Mouse (Mus musculus): Measurements from ENCODE around the gene Utf1. TPM values are rescaled to one million over a fixed set of nuclear protein-coding genes. Genes with fewer than 3 reads are reported as not detected.

The Utf1 gene
- total RNA-seq (2021), result not detected
- long read RNA-seq, result 0 reads

DNA sequence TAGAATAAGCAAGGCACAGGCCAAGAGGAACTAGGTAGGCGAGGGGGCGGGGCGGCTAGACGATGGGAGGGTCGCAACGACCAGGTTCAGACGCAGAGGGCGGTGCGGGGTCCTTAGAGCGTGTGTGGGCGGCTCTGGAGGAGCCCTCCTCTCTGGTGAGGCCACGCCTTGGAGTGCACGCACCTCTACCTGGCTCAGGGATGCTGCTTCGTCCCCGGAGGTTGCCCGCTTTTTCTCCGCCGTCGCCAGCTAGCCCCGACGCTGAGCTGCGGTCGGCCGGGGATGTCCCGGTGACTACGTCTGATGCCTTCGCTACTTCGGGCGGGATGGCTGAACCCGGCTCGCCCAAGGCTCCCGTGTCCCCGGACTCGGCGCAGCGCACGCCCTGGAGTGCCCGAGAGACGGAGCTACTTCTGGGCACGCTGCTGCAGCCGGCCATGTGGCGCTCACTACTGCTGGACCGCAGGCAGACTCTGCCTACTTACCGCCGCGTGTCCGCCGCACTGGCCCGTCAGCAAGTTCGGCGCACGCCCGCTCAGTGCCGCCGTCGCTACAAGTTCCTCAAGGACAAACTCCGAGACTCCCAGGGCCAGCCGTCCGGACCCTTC is at the start of gene Utf1:
Gene Utf1 (plus strand): TSS at position 116 of the 608 bp plus-strand sequence.
- no peak for DNase-seq (ENCODE audit: low spot score in 2 of 2)

DNA sequence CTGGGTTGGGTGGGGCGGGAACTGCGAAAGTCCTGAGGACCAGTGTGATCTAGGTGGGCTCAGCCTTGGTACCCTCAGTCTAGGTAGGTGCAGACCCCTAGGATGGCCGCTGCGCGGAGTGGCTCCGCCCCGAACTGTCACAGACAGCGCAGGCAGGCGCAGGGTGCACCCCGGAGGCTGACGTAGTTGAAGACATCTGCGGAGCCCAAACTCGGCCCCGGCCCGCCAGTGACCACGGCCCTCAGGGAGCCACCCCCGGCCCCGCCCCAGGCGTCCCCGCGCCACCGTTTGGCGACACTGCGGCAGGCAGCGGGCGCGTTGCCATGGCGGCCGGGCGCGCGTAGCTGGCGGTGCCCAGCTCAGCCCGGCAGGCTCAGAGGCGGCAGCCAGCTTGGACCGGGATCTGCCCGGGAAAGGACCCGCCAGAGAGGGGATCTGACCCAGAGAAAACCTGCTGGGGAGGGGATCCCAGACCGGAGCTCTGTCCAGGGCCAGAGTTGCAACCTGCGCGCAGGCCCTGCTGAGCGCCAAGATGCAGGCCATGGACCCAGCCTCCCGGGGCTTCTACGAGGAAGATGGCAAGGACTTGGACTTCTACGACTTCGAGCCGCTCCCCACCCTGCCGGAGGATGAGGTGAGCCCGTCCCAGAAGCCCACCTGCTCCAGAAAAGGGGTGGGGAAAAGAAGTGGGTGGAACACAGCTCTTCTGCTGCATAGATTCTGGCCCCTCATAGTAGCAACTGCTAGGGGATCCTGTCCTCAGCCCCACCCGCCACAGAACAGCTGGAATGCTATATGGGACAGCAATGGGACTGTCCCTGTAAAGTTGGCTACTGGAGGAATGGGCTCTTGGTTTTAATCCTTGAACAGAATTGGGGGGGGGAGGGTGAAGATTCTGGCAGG is 48.7 kb upstream of the Utf1 start, which contains the start of gene Kndc1:
Gene Kndc1 (plus strand): TSS at position 42 of the 903 bp plus-strand sequence.
- peak; percentile 75 to 84 for DNase-seq (ENCODE audit: low spot score in 2 of 2)

DNA sequence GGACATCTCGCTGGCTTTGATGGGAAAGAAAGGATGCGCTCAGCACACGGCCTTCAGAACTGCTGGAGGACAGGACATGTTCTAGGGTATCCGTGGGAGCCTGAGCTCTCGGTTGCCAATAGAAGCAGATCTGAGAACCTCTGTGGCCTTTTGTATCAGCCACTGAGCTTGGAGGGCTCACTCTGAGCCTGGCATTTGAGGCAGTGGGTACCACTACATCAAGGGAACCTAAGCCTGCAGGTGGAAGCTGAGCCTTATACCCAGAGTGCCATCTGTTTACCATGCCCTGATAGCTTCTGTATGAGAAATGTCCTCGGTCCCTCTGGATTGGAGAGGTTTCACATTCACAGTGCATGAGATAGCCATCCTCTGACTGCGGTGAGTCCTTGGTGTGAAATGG is 47.3 kb upstream of the Utf1 start:
- DNase-seq (ENCODE audit: low spot score in 2 of 2), result no peak

DNA sequence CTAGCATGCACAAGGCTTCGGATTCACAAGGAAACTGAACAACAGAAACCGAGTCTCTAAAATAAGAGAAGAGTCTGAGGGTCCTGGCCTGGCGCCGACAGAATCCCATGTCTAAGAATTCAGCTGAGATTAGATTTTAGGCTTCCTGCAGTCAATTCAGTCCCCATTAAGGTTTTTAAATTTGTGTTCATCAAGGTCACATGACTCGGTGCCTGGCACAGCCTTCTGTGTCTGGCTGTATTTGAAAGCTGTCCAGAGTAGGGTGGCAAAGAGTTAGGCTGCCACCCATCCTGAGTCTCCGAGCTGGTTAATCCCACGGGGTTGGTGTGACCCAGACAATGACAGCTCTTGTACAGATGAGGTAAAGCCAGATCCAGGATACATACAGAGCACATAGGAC is 46.8 kb upstream of the Utf1 start:
- no peak for DNase-seq (ENCODE audit: low spot score in 2 of 2)

DNA sequence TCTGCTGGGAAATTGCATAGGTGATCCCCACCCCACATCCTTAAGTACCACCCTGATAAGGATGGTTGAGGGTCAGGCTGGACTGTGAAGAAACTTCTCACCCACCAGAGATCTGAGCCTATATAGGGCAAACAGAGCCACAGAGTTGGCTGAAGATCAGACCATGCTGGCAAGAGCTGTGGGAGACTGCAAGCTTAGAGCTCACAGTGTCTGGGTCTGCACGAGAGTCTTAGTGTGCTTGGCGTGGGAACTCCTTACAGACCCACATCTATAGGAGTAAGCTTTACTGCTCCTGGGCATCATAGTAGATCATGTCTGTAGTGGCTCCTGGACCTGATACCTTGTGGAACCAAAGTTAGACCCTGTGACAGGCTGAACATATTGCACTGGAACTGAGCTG is 45.0 kb upstream of the Utf1 start:
- no peak for DNase-seq (ENCODE audit: low spot score in 2 of 2)

DNA sequence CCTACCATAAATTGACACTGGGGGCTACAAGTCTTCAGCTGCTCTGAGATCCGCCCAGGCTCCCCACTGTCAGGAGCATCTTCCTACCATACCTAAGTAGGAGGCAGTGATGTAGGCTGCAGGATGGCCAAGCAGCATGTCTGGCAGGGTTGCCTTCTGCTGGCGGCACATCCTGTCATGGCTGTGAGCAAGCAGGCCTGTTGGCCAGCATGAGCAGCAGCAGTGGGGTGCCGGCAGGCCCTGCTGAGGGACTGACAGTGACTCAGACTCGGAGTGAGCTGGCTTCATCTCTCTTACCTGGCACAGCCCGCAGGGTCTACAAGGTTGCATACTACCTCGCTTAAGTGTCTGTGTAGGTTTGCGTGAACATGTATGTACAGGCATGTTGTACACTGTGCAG is 44.1 kb upstream of the Utf1 start:
- DNase-seq (ENCODE audit: low spot score in 2 of 2), result peak in 1 of 2 experiments; percentile 59

DNA sequence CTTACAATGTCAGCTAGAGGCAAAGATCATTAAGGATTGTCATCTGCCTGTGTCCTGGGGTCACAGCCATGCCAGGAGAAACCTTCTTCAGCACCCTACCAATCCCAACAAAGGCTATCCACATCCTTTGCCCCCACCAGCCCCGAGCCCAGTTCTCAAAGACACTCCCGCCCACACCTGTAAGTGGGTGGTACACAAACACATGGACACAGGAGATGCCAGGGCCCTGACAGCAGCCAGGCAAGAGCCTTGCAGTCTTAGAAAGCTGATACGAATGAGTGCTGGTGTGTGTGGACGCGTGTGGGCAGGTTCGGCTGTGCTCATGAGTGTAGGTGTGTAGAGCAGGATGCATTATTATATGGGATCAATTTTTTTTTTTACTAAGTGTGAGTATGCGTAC is 43.1 kb upstream of the Utf1 start:
- DNase-seq (ENCODE audit: low spot score in 2 of 2), result no peak

DNA sequence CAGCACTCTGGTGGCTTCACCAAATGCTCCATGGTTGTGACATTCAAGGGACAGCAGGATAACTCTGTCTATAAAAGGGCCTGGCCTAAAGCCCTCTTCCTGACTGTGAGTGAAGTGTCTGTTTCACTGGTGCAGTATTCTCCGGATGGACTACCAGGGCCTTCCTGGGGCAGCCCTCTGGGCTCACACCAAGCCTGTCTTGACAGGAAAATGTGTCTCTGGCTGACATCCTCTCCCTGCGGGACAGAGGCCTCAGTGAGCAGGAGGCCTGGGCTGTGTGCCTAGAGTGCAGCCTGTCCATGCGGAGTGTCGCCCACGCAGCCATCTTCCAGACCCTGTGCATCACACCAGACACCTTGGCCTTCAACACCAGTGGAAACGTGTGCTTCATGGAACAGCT is 42.7 kb upstream of the Utf1 start:
- no peak for DNase-seq (ENCODE audit: low spot score in 2 of 2)

DNA sequence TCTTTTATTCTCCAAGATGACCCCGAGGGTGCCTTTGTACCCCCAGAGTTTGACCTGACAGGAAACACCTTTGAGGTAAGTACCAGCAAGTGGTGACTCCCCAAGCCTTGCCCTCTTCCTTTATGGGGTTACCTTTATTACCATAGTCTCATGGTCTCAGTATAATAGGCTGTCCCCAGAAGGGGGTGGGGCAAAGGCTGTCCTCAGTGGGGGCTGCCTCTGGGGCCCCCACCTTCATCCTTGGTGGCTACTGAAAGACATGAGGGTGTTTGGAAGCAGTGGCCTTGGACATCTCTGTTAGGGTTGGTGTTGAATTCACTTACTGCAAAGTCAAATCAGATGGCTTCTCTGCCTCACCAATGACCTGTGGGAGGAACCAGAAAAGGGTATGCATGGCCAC is 41.6 kb upstream of the Utf1 start:
- DNase-seq (ENCODE audit: low spot score in 2 of 2), result no peak

DNA sequence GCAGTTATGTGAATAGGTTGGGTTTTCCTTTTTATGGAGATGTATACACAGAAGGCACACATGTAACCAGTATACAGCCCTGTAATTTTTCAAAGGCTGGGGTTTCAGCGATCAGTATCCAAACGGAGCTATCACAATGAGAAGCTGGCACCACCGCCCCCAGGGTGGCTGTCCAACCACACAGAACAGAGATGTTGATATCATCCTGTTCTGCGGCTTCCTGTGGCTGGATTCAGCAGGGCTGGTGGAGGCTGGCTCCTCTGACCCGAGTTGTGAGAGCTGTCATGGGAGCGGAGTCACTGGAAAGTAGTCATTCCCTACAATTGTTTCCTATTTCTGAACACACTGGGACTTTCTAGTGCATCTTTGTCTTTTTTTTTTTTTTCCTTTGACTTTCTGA is 38.3 kb upstream of the Utf1 start:
- DNase-seq (ENCODE audit: low spot score in 2 of 2), result no peak

DNA sequence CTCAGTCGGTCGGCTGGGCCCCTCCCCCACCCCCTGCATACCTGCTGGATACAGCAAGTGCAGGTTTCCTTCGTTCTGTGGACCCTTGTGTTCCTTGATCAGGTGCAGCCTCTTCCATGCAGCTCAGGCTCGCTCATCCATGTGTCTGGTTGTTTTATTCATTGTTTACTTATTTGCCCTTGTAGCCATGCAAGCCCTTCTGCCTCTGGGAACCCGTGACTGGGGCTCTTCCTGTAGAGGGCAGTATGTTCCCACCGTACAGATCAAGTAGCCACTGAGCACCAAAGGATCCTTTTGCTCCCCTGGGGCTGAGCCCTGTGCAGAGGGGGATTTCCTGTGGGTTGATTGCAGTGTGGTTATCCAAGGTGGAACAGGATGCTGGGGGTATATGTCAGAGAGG is 37.9 kb upstream of the Utf1 start:
- DNase-seq (ENCODE audit: low spot score in 2 of 2), result peak in 1 of 2 experiments; percentile 54

DNA sequence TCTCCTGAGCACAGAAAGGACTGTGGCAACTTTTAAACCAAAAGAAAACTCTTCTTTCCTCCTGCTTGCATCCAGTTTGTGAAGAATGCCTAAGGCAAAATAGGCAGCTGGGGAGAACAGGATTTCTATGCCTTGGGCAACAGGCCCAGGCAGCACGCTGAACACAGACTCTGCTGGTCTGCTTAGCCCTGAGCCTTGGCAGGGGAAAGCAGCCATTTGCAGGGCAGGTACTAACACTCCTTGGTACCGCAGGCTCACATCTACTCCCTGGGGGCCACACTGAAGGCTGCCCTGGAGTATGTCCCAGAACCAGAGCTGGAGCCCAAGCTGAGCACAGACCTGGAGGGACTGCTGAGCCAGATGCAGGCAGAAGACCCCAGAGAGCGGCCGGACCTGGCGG is 35.4 kb upstream of the Utf1 start:
- DNase-seq (ENCODE audit: low spot score in 2 of 2), result peak in 1 of 2 experiments; percentile 55

DNA sequence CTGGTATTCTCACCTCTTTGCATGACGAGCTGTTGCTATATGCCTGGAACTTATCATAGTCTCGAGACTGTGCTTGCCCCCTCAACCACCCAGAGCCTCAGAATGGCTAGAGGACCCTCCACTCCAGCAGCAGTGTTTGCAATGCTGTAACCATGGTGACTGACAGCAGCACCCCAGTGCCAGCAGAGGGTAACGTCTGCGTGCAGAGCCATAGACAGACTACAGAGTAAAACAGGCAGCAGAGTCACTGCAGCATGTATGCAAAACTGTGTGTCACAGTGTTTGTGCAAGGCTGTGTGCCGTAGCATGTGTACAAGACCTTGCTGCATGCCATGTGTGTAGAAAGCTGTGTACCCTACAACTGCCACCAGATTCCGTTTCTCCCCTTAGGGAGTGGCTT is 34.1 kb upstream of the Utf1 start:
- DNase-seq (ENCODE audit: low spot score in 2 of 2), result no peak

DNA sequence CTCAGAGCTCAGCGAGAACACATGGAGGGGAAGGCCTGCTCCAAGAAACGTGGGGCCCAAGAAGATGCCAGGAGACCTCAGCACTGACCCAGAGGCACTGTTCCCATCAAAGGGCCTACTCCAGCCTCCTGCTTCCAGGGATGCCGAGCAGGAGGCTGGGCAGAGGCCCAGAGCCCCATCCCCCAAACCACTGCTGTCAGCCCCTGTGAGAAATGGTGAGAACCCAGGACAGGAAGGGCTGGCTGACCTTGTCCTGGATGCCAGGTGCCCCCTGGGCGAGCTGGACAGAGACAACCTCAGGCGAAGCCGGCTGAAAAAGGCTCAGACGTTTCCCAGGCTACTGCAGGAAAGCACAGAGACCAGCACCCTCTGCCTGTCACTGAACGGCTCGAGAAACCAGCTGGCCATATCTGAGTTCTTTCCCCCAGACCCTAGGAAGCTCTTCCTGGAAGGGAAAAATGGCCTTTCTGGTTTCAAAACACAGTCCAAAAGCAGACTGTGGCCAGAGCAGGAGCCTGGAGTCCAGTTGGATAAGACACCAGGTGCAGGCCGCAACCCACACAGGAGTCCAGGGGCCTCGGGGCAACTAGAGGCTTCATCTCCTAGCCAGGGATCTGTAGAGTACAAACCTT is 33.3 kb upstream of the Utf1 start:
- no peak for DNase-seq (ENCODE audit: low spot score in 2 of 2)

DNA sequence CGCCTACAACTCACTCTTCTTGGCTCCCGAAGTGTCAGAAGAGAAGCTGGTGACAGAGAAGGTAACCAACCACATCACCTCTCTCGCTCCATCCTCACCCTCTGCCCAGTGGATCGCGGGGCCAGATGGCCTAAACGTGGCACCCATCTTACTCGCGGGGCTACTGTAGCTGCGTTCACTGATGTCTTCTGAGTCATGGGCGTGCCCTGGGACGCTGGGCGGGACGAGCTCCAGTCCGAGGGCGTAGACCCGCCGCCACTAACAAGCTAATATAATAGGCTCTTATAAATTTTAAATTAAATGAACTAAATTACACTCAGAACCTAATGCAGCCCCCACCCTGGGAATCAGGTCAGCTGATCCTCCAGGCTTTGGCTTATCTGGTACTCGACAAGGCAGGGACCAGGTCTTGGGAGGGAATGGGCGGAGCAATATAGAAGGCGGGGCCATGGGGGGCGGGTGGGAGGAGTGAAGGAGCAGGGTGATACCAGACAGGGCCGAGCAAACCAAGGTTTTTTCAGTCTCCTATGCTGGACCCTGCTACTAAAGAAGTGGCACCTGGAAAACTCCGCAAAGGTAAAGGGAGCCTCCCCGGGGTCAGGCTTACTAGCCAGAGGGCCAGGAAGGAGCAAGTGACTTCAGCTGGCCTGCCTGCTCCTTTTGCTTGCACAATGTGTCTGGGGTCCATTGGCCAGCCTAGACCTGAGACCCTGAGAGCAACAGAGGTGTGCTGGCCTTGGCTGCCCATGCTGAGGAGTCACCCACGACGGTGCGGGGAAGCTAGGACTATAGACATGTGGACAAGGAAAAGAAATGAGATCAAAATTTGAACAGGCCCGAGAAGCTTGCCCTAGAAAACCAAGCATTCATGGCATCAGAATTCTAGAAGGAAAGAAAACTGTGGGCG is 29.2 kb upstream of the Utf1 start:
- DNase-seq (ENCODE audit: low spot score in 2 of 2), result no peak

DNA sequence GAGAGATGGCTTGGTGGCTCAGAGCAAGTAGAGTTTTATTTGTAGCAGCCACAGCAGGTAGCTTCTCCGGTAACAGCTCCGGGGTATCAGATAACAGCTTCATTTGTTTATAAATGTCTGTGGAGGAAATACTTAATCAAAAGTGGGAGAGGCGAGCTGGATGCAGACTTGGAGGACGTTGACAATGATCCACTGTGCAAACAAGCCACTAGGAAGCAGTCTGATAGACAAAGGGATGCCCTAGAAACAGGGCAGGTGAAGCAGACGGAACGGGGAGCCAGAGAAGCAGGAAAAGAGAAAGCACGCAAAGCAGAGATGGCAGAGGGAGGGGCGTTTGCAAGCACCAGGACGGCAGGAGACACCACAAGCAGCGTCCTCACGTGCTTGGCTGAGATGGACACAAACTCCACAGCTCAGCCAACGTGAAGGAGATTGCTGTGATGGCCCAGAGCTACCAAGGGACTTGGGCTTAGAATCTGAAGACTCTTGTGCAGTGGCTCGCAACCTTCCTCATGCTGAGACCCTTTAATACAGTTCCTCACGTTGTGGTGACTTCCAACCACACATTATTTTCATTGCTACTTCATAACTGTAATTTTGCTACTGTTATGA is 27.8 kb upstream of the Utf1 start:
- no peak for DNase-seq (ENCODE audit: low spot score in 2 of 2)

DNA sequence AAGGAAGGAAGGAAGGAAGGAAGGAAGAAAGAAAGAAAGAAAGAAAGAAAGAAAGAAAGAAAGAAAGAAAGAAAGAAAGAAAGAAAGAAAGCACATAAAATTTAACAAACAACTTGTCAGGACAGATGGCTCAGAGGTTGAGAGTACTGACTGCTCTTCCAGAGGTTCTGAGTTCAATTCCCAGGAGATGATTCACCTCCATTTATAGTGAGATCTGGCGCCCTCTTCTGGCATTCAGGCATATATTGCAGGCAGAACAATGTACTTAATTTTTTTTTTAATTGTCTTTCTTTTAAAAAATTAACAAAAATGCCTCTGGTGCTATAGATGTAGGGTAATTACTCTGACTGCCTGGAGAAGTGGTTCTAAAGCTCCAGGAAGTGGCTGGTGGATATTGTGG is 27.2 kb upstream of the Utf1 start:
- DNase-seq (ENCODE audit: low spot score in 2 of 2), result no peak

DNA sequence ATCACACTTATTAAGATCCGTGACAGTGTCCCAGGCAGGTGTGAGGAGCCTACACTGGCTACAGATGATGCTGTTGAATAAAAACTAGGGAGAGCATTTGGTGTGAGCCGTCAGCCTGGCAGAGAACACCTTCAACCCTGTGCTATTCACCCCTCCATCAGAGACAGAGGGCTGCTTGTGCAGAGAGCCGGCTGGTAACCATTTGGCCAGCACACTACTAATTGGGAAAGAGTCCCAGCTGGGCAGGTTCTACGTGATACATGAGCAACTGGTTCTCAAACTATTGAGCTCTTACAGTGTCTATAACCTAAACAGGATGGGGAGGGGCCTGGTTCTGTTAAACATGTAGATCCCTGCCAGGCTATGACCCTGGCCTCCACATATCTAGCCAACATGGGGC is 25.3 kb upstream of the Utf1 start:
- DNase-seq (ENCODE audit: low spot score in 2 of 2), result peak in 1 of 2 experiments; percentile 35

DNA sequence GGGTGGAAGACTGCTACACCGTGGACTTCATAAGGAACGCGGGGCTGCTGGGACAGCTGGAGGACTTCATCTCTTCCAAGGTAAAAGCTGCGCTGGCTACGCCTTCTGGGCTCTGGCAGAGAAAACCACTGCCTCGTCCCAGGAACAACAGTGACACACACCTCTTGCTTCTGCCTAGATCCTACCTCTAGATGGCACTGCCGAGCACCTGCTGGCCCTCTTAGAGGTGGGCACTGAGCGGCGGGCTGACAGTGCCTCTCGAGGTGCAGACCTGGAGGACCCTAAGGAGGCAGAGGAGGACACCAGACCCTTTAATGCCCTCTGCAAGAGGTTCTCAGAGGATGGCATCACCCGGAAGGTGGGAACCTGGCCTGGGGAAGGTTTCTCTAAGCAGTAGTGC is 12.9 kb upstream of the Utf1 start:
- peak in 1 of 2 experiments; percentile 44 for DNase-seq (ENCODE audit: low spot score in 2 of 2)

DNA sequence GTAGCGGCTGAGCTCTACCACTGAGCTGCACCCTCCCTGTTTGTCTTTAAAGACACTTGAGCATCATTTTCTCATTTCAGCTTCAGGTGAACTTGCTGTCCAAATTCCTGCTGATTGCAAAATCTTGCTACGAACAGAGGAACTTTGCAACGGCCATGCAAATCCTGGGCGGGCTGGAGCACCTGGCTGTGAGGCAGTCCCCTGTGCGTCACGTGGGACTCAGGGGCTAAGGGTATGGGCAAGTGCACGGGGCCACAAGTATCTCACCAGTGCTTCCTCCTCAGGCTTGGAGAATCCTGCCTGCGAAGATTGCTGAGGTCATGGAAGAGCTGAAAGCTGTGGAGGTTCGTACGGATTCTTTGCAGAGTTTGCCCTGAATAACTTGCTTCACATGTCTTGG is 6.9 kb upstream of the Utf1 start:
- DNase-seq (ENCODE audit: low spot score in 2 of 2), result no peak

DNA sequence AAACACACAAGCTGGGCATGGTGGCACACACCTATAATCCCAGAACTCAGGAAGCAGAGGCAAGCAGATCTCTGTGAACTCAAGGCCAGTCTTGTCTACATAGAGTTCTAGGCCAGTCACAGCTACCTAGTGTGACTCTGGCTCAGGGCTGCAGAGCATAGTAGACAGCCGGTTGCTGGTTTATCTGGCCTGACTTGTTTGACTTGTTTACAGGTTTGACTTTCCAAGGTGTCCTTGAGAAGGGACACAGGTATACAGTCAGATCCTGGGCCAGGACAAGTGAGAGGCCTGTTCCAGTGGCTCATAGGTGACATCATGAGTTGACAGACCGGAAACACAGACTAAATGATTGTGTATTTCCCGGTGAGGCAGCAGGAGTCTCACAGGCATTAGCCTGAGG is 6.5 kb upstream of the Utf1 start:
- DNase-seq (ENCODE audit: low spot score in 2 of 2), result no peak

Data from layer of hippocampus, adult 18-20 months (tissue).